Mouse (Mus musculus) heart, adult 2 months (tissue): ENCODE results near the gene Slc7a15. TPM values are rescaled to one million over a fixed set of nuclear protein-coding genes. Genes with fewer than 3 reads are reported as not detected.
A peak's percentile ranks its signal among the peaks of the same experiment; 100 is the strongest.

Experiments used
- DNase-seq, 2 experiments: peaks; one replicate each; pipeline ENCODE4 v3.0.0; 2021
- H3K27ac ChIP-seq: fragments of 200-600 bp; 2 replicates; pipeline ENCODE4 v1.8.1; 2022
- H3K27me3 ChIP-seq: fragments of 200-500 bp; 2 replicates; pipeline ENCODE4 v1.6.1; 2012; ENCODE audit warnings: mild to moderate bottlenecking, low read length, inconsistent platforms, mixed read lengths; ENCODE audit not compliant: control insufficient read depth, insufficient read depth
- H3K36me3 ChIP-seq: fragments of 200-500 bp; 2 replicates; pipeline ENCODE4 v1.6.1; 2012; ENCODE audit warnings: low read length, inconsistent platforms; ENCODE audit not compliant: control insufficient read depth, insufficient read depth
- H3K4me1 ChIP-seq: fragments of 200-500 bp; 2 replicates; pipeline ENCODE4 v1.6.1; 2011; ENCODE audit warnings: low read length; ENCODE audit not compliant: control insufficient read depth, insufficient read depth
- H3K4me3 ChIP-seq: fragments of 200-600 bp; 2 replicates; pipeline ENCODE4 v1.8.1; 2022
- H3K79me2 ChIP-seq: fragments of 200-500 bp; replicated peaks from 2 replicates; pipeline ENCODE4 v1.6.1; 2012; ENCODE audit warnings: mild to moderate bottlenecking, inconsistent platforms, low read length, moderate library complexity, mixed read lengths; ENCODE audit not compliant: control insufficient read depth, insufficient read depth
- H3K9ac ChIP-seq: fragments of 200-500 bp; 2 replicates; pipeline ENCODE4 v1.6.1; 2012; ENCODE audit warnings: low read depth, mild to moderate bottlenecking, control low read depth, inconsistent platforms, low read length, mixed read lengths
- CTCF ChIP-seq: fragments of 200-600 bp; IDR thresholded peaks from 2 replicates; pipeline ENCODE4 v1.8.1; 2022; ENCODE audit warnings: antibody characterized with exemption, mild to moderate bottlenecking, moderate library complexity
- EP300 ChIP-seq: fragments of 200-500 bp; IDR thresholded peaks from 2 replicates; pipeline ENCODE4 v1.6.1; 2011; ENCODE audit warnings: low read depth, low read length, control low read depth; ENCODE audit not compliant: insufficient read depth
- POLR2A ChIP-seq: fragments of 200-500 bp; IDR thresholded peaks from 2 replicates; pipeline ENCODE4 v1.6.1; 2011; ENCODE audit warnings: mild to moderate bottlenecking, low read depth, low read length, control low read depth; ENCODE audit not compliant: insufficient read depth
- WGBS: fragments of 180-500 bp; shearing (Covaris S2); methylation state at CpG from one replicate; pipeline ENCODE4 v1.1.7; 2018; 5-methylcytosine and 5-hydroxymethylcytosine counted together
- intact Hi-C: fragments of 180-260 bp; cut with DNase I; formaldehyde crosslinking; loops from one replicate; pipeline ENCODE4 v1.15.1; 2025
- polyA plus RNA-seq: library from polyadenylated mRNA; depleted of rRNA; stranded (reverse); fragments of >200 nt; gene quantifications from 2 replicates; pipeline ENCODE4 v1.2.3, GENCODE M21; 2012
- total RNA-seq, 2 experiments: library from RNA; stranded (reverse); gene quantifications; 2 replicates each; pipeline ENCODE4 v1.2.3; 2021

Gene Slc7a15
- total and polyA plus RNA-seq, 3 experiments: not detected

DNA sequence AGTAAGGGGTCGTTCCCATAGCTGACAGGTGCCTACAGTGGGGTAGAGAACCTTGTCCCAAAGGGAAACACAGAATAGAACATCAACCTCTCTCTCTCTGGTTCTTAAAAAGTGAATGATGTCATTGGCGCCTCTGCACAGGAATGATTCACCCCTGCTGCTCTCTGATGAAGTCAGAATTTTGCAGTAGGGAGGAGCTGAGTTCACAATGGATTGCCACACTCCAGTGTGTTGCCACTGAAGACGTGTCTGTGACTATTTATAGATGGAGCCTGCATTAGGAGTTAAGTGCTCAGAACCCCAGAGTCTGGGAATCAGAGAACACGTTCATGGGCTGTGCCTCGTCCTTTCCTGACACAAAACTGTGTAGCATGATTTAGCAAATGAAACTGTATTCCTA is 89.2 kb downstream of the Slc7a15 start:
- peak overlapping the region; percentile 68 for H3K27ac ChIP-seq
- H3K4me1 ChIP-seq: peaks cover 3% of the 10 kb centered on the region
- no peaks in the 10 kb centered on the region for H3K27me3 ChIP-seq
- no peaks in the 10 kb centered on the region for H3K36me3 ChIP-seq
- no peaks in the 10 kb centered on the region for H3K79me2 ChIP-seq
- WGBS: 27% methylated on average over 5 of the region's 5 CpGs
- TF ChIP-seq EP300: 0 out of 2 replicates have a peak, but pooled peaks have one; percentile 28
- no peak for TF ChIP-seq CTCF
- TF ChIP-seq POLR2A: no peak
- no peak overlapping the region for H3K4me3 ChIP-seq
- DNase-seq: peak in 1 of 2 experiments; percentile 60
- no peak overlapping the region for H3K9ac ChIP-seq
- intact Hi-C loops: no loop called here

DNA sequence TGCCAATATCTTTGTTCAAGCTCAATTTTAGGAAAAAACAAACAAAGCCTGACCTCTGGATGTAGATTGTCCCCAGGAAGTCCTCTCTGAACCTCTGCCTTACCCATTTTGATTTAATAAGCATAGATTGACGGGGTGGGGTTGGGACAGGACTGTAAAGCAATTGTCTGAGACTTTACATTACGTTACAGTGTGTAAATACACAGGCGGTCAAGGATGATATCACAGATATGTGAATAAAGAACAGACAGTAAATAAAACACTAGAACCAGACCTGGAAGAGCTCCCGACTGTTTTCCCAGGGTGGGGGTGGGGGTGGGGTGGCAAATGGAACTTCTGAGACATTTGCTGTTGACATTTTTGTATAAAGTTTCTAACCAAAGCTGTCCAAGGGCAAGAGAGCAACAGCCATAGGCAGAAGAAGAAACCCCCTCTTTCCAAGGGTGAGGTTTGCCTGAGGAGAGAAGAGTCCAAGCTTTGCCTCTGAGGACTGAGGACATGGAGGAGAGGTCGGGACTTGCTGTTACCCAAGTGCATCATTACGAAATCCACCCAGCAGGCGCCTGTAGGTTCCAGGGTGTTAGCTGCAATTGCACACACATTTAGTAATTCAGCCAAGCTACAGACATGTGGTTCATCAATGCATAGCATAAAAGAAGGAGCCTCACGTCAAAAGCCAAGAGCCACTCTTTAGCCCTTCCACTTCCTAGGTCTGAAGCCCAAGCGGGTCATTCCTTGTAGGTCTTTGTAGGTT is 91.7 kb downstream of the Slc7a15 start:
- H3K27ac ChIP-seq: no peak overlapping the region
- no peaks in the 10 kb centered on the region for H3K79me2 ChIP-seq
- 70% methylated on average over 9 of the region's 9 CpGs for WGBS
- H3K9ac ChIP-seq: no peak overlapping the region
- intact Hi-C loops: no loop called here
- H3K4me1 ChIP-seq: peaks cover 3% of the 10 kb centered on the region
- peak in 1 of 2 experiments; percentile 63 for DNase-seq
- no peaks in the 10 kb centered on the region for H3K36me3 ChIP-seq
- TF ChIP-seq POLR2A (no peak), CTCF (no peak), EP300 (no peak)
- no peak overlapping the region for H3K4me3 ChIP-seq
- no peaks in the 10 kb centered on the region for H3K27me3 ChIP-seq

DNA sequence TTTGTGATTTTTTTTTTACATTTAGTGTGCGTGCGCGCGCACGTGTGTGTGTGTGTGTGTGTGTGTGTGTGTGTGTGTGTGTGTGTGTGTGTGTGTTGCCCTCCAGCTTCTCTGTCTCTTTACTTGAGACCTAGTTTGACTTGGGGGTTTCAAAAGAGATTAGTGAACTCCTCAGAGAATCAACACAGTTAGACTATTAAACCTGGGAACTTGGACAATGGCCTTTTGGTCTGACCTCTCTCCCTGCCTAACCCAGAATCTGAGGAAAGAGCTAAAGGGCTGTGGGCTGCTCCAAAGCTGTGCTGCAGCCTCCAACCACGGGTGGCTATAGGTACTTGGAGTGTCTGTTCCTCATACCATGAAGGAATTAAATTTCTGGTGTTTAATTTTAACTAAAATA is 94.7 kb downstream of the Slc7a15 start:
- intact Hi-C loops: no loop called here
- 88% methylated on average over 6 of the region's 6 CpGs for WGBS
- no peak for TF ChIP-seq POLR2A
- no peak for TF ChIP-seq EP300
- no peak for TF ChIP-seq CTCF
- Histone ChIP-seq H3K27ac (no peak overlapping the region), H3K4me3 (no peak overlapping the region), H3K79me2 (peaks cover 2% of the 10 kb centered on the region), H3K27me3 (no peaks in the 10 kb centered on the region), H3K4me1 (peaks cover 10% of the 10 kb centered on the region), H3K9ac (no peak overlapping the region), H3K36me3 (no peaks in the 10 kb centered on the region; the same call in 1 of the 2 replicates)
- DNase-seq: no peak

DNA sequence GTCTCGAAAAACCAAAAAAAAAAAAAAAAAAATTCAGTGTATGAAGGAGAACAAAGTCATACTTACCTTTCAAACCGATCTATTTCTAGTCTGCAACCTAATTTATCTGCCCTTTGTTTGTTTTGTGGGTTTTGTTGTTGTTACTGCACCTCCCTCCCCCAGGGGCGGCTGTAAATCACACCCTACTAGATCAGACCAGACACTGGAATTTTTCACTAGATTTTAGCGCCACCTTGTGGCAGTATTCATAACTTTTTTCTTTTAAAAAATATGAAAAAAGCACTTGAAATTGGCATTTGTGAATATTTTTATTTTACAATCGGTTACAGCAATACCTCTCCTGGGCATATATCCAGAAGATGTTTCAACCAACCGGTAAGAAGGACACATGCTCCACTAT is 96.3 kb downstream of the Slc7a15 start:
- H3K36me3 ChIP-seq: peaks cover 2% of the 10 kb centered on the region
- TF ChIP-seq EP300 (0 out of 2 replicates have a peak, but pooled peaks have one; percentile 25), POLR2A (no peak), CTCF (peak; percentile 74)
- no peak overlapping the region for H3K4me3 ChIP-seq
- peak overlapping the region; percentile 97 for H3K27ac ChIP-seq
- no peaks in the 10 kb centered on the region for H3K27me3 ChIP-seq
- intact Hi-C loops: no loop called here
- DNase-seq: peak in 1 of 2 experiments; percentile 31
- peaks cover 7% of the 10 kb centered on the region for H3K79me2 ChIP-seq
- H3K4me1 ChIP-seq: peaks cover 10% of the 10 kb centered on the region
- WGBS: 8% methylated on average over 6 of the region's 6 CpGs
- H3K9ac ChIP-seq: no peak overlapping the region

DNA sequence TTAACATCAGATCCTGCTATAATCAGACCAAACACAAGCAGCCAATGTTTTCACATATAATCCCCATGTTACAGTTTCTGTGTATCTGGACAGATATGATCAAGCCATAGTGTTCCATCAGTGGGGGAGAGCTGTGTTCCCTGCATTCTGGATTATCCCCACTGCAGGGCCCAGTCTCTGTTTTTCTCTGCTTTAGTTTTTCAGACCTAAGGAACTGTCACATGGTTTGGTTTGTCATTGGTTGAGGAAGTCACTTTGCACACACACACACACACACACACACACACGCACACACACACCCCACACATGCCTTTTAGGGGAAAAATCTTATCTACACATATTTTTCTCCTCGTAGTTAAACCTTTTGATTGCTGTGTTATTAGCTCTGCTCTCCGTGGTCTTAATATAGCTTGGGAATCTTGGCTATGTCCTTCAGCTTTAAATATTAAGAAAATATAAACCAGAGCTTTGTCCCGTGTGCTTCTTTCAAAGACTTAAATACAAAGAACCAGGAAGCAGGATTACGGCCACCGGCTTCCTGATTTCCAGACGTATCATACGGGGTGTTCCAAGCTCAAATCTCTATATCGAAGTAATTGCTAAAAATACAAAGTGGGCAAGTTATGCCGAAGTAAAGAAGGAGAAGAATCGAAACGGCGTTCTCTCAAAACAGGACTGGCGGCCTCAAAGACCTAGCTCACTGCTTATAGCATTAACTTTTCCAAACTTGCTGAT is 97.1 kb downstream of the Slc7a15 start:
- intact Hi-C loops: loop anchor here (1.0 kb wide), 1 partner anchor 174 kb away; no protein-coding TSS in a partner anchor
- Histone ChIP-seq H3K36me3 (peaks cover 4% of the 10 kb centered on the region), H3K27me3 (no peaks in the 10 kb centered on the region), H3K79me2 (peaks cover 7% of the 10 kb centered on the region), H3K4me3 (no peak overlapping the region; the same call in 1 of the 2 replicates), H3K27ac (peak overlapping the region; percentile 97), H3K4me1 (peaks cover 10% of the 10 kb centered on the region), H3K9ac (peak overlapping the region; percentile 30; the same call in 1 of the 2 replicates)
- peak in 1 of 2 experiments; percentile 40 for DNase-seq
- TF ChIP-seq CTCF (no peak), POLR2A (no peak), EP300 (no peak)
- 37% methylated on average over 14 of the region's 14 CpGs for WGBS
